Mouse (Mus musculus) frontal cortex, adult 2 months (tissue): Measurements from ENCODE around the gene Cdkal1. TPM values are rescaled to one million over a fixed set of nuclear protein-coding genes. Genes with fewer than 3 reads are reported as not detected.
A peak's percentile ranks its signal among the peaks of the same experiment; 100 is the strongest.

Source experiments
- DNase-seq, 2 experiments: peaks; one replicate each; pipeline ENCODE4 v3.0.0; 2022; ENCODE audit warnings: low spot score in 1 of 2; ENCODE audit errors: extremely low spot score in 1 of 2
- polyA plus RNA-seq: library from polyadenylated mRNA; depleted of rRNA; stranded (reverse); fragments of >200 nt; gene quantifications from 2 replicates; pipeline ENCODE4 v1.2.3, GENCODE M21; 2012

The Cdkal1 gene
- polyA plus RNA-seq, 1 experiment = 7.8 TPM

GRCm38 (mm10) chr13:29599646-29600045 is 255.8 kb downstream of the Cdkal1 start:
- DNase-seq = no peak

GRCm38 (mm10) chr13:29596735-29597134 is 258.7 kb downstream of the Cdkal1 start:
- DNase-seq = no peak

- DNase-seq = no peak
These were observed 262.4 kb downstream of the Cdkal1 start for GRCm38 (mm10) chr13:29593096-29593495.

- no peak for DNase-seq
These were observed 264.8 kb downstream of the Cdkal1 start for GRCm38 (mm10) chr13:29590685-29591084.

- no peak for DNase-seq
These were observed 265.3 kb downstream of the Cdkal1 start for GRCm38 (mm10) chr13:29590164-29590563.

GRCm38 (mm10) chr13:29588693-29589092 is 266.8 kb downstream of the Cdkal1 start:
- DNase-seq = no peak

- peak in 1 of 2 experiments; percentile 38 for DNase-seq
These were observed 273.4 kb downstream of the Cdkal1 start for GRCm38 (mm10) chr13:29581762-29582700.

GRCm38 (mm10) chr13:29580780-29581179 is 274.7 kb downstream of the Cdkal1 start:
- no peak for DNase-seq

GRCm38 (mm10) chr13:29580009-29580408 is 275.5 kb downstream of the Cdkal1 start:
- no peak for DNase-seq

GRCm38 (mm10) chr13:29578621-29579020 is 276.9 kb downstream of the Cdkal1 start:
- DNase-seq = no peak

GRCm38 (mm10) chr13:29574784-29575183 is 280.7 kb downstream of the Cdkal1 start:
- DNase-seq = no peak

- DNase-seq = no peak
These were observed 283.0 kb downstream of the Cdkal1 start for GRCm38 (mm10) chr13:29572477-29572876.

- peak in 1 of 2 experiments; percentile 45 for DNase-seq
These were observed 289.8 kb downstream of the Cdkal1 start for GRCm38 (mm10) chr13:29565710-29566109.

GRCm38 (mm10) chr13:29559188-29559587 is 296.3 kb downstream of the Cdkal1 start:
- DNase-seq = no peak

GRCm38 (mm10) chr13:29555160-29555785 is 300.2 kb downstream of the Cdkal1 start:
- DNase-seq = no peak

- no peak for DNase-seq
These were observed 301.7 kb downstream of the Cdkal1 start for GRCm38 (mm10) chr13:29553792-29554191.

GRCm38 (mm10) chr13:29552322-29552870 is 303.1 kb downstream of the Cdkal1 start:
- no peak for DNase-seq

- DNase-seq = no peak
These were observed 304.6 kb downstream of the Cdkal1 start for GRCm38 (mm10) chr13:29550886-29551285.

GRCm38 (mm10) chr13:29550203-29550602 is 305.3 kb downstream of the Cdkal1 start:
- peak in 1 of 2 experiments; percentile 43 for DNase-seq

- no peak for DNase-seq
These were observed 305.7 kb downstream of the Cdkal1 start for GRCm38 (mm10) chr13:29549761-29550160.

GRCm38 (mm10) chr13:29537906-29538305 is 317.6 kb downstream of the Cdkal1 start:
- DNase-seq = no peak
